Mouse (Mus musculus) small intestine, adult 2 months (tissue): Measurements from ENCODE around the gene Nlrp14.

ENCODE experiments used
- CTCF ChIP-seq: fragments of 200-500 bp; IDR thresholded peaks from 2 replicates; pipeline ENCODE4 v1.5.1; 2012; ENCODE audit warnings: low read depth, mild to moderate bottlenecking, control low read depth, inconsistent platforms, low read length, moderate library complexity, mixed read lengths; ENCODE audit not compliant: insufficient replicate concordance, insufficient read length; ENCODE audit errors: extremely low read depth
- POLR2A ChIP-seq: fragments of 200-500 bp; IDR thresholded peaks from 2 replicates; pipeline ENCODE4 v1.6.1; 2012; ENCODE audit warnings: low read depth, mild to moderate bottlenecking, control low read depth, inconsistent platforms, low read length, moderate library complexity

DNA sequence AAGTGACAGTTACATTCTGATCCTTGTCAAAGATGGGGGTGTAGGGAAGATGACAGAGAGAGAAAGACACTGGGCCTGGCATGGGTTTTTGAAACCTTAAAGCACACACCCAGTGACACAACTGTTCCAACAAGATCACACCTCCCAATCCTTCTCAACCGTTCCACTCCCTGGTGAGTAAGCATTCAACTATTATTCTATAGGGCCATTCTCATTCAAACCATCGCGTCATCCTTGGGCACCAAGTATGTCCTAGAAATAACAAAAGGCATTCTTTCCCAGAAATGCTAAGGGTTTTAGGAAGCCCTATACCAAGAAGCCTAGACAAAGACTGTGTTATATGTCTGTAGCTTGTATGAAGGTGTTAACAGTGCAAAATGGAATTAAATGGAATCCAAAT lies 41.1 kb downstream of the Nlrp14 start:
- TF ChIP-seq CTCF = no peak
- TF ChIP-seq POLR2A = no peak
